8 mouse cellular contexts compared by ENCODE assay signal in the genomic region with DNA sequence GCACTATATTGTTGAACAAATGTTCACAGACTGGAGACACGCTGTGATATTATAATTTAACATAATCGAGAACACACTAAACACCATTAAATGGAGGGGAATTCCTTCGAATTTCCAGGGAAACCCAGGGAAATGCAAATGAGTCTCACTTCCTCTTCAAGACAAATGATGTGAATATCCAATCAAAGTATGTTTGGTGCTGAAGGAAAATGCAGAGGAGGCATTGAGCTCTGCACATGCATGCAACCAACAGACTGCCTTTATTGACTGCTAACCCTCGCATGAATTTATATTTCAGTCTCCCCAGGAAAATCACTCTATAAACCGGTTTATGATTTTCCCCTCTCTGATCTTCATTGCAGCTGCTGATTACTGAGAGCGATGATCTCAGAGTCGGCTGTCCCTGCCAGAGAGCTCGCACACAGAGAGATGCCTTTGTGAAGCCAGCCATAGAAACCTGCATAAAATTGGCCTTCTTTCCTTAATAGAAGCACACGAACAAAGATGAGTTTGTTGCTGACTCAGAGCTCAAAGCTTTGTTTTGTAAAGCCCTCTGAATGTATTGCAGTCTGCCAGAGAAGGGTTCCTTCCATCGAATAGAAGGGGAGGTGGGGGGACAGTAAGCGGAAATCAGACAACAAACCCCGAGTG.
DNase-seq lines count a peak whose midpoint lies in the region; ATAC-seq and TF ChIP-seq lines count a peak whose summit lies in the region.

No protein-coding gene starts in this region.

- intact Hi-C loops in left cerebral cortex, postnatal 25 days (cut with DNase I) = loop anchor here (10.0 kb wide), 1 partner anchor 269 kb away; no protein-coding TSS in a partner anchor

- H3K4me3 ChIP-seq in kidney, postnatal 0 days (replicated peaks; ENCODE audit: low read depth, low read length) = no peak overlapping the region
- no peak overlapping the region for H3K4me3 ChIP-seq in kidney, embryonic 16.5 days (ENCODE audit: low read length)

- H3K9me3 ChIP-seq in kidney, postnatal 0 days (replicated peaks; ENCODE audit: low read length) = no peaks in the 10 kb centered on the region
- no peaks in the 10 kb centered on the region for H3K9me3 ChIP-seq in kidney, embryonic 16.5 days (ENCODE audit: low read length)

- no peak for TF ChIP-seq CTCF in kidney, postnatal 0 days (IDR thresholded peaks at IDR 0.05; ENCODE audit: low read depth)

- no peak overlapping the region for H3K4me2 ChIP-seq in kidney, postnatal 0 days (ENCODE audit: low read length)
- no peak overlapping the region for H3K4me2 ChIP-seq in kidney, embryonic 16.5 days (replicated peaks; ENCODE audit: low read depth, low read length)

- H3K27ac ChIP-seq in kidney, postnatal 0 days = no peak overlapping the region
- H3K27ac ChIP-seq in kidney, embryonic 16.5 days (ENCODE audit: low read length) = no peak overlapping the region

- H3K27me3 ChIP-seq in kidney, postnatal 0 days (ENCODE audit: insufficient read depth, low read length) = no peaks in the 10 kb centered on the region
- no peaks in the 10 kb centered on the region for H3K27me3 ChIP-seq in kidney, embryonic 16.5 days (ENCODE audit: insufficient read depth, low read length)

- H3K36me3 ChIP-seq in kidney, postnatal 0 days (ENCODE audit: insufficient read depth, low read length) = no peaks in the 10 kb centered on the region
- H3K36me3 ChIP-seq in kidney, embryonic 16.5 days (ENCODE audit: insufficient read depth, low read length) = no peaks in the 10 kb centered on the region

- ATAC-seq in kidney, postnatal 0 days (replicated peaks; ENCODE audit: low FRiP score, low read depth) = no peak
- ATAC-seq in kidney, embryonic 16.5 days (ENCODE audit: low FRiP score, low TSS enrichment) = no peak
- ATAC-seq in frontal cortex, adult (ENCODE audit: low TSS enrichment) = peak; percentile 96

- no peak overlapping the region for H3K9ac ChIP-seq in kidney, postnatal 0 days (ENCODE audit: low read depth, low read length)
- H3K9ac ChIP-seq in kidney, embryonic 16.5 days (replicated peaks; ENCODE audit: low read length) = no peak overlapping the region

- no peaks in the 10 kb centered on the region for H3K4me1 ChIP-seq in kidney, postnatal 0 days (replicated peaks; ENCODE audit: insufficient read depth, low read length)
- no peaks in the 10 kb centered on the region for H3K4me1 ChIP-seq in kidney, embryonic 16.5 days (ENCODE audit: insufficient read depth, low read length)

- 60% methylated on average over 12 of the region's 12 CpGs for WGBS in kidney, postnatal 0 days
- WGBS in kidney, embryonic 16.5 days = 65% methylated on average over 12 of the region's 12 CpGs

- DNase-seq in kidney, postnatal 0 days (ENCODE audit: low spot score) = peak; percentile 3
- peak; percentile 54 to 77 for DNase-seq in left cerebral cortex, postnatal 25 days (ENCODE audit: low spot score in 2 of 2)
- DNase-seq in right cerebral cortex, postnatal 10 days (ENCODE audit: low spot score in 2 of 2) = peak; percentile 68 to 83
- no peak for DNase-seq in yolk sac, embryonic 10.5 days (ENCODE audit: low spot score)
- DNase-seq in adrenal gland, postnatal 10 days = no peak
- DNase-seq in lung, postnatal 36 days = no peak

Comparison
In these comparisons a context has a peak if more than half of its experiments do, and no peak if none do; other contexts are left out.
1. DNase-seq: peak in kidney, postnatal 0 days (single experiment), left cerebral cortex, postnatal 25 days (2 of 2) and right cerebral cortex, postnatal 10 days (2 of 2); none in yolk sac, embryonic 10.5 days (single experiment), adrenal gland, postnatal 10 days (single experiment) and lung, postnatal 36 days (single experiment).